Mouse (Mus musculus) ovary, adult 18-20 months (tissue): Measurements from ENCODE around the gene V1rd19.
"Not testable (repeated sequence)": the region's sequence is repeated elsewhere in the genome, so short reads cannot be mapped to it uniquely, and the experiment has no call there.

Experiments
- DNase-seq: peaks from one replicate; pipeline ENCODE4 v3.0.0; 2022; ENCODE audit warnings: low spot score, mixed read lengths

Gene V1rd19

GRCm38 (mm10) chr7:24001391-24001790 is at the start of gene V1rd19:
Gene V1rd19 (plus strand): TSS chr7:24001691.
- no peak for DNase-seq

GRCm38 (mm10) chr7:23968044-23968443 is 33.4 kb upstream of the V1rd19 start:
- not testable (repeated sequence) for DNase-seq

GRCm38 (mm10) chr7:23974315-23974714 is 27.2 kb upstream of the V1rd19 start, which contains the start of gene Vmn1r181:
Gene Vmn1r181 (plus strand): TSS chr7:23974615.
- not testable (repeated sequence) for DNase-seq

GRCm38 (mm10) chr7:24052660-24053304 is 51.3 kb downstream of the V1rd19 start, which contains the start of gene Vmn1r183:
Gene Vmn1r183 (plus strand): TSS chr7:24053254.
- no peak for DNase-seq
